8 mouse cellular contexts compared by ENCODE assay signal in genomic region chr2:32606161-32607142, GRCm38 (mm10). TPM values are rescaled to one million over a fixed set of nuclear protein-coding genes. Genes with fewer than 3 reads are reported as not detected.
DNase-seq lines count a peak whose midpoint lies in the region; ATAC-seq lines count a peak whose summit lies in the region.

No protein-coding gene starts in this region.

- H3K27ac ChIP-seq in forebrain, embryonic 12.5 days = no peak overlapping the region
- peak overlapping the region; percentile 63 for H3K27ac ChIP-seq in lung, embryonic 16.5 days (ENCODE audit: low read length)

- H3K4me2 ChIP-seq in forebrain, embryonic 12.5 days = peak overlapping the region; percentile 84
- H3K4me2 ChIP-seq in lung, embryonic 16.5 days (ENCODE audit: low read depth, low read length) = peak overlapping the region; percentile 94

- ATAC-seq in forebrain, embryonic 12.5 days (ENCODE audit: low FRiP score) = peak; percentile 87
- ATAC-seq in lung, embryonic 16.5 days (ENCODE audit: low read depth) = peak; percentile 80

- intact Hi-C loops in heart, postnatal 14 days (cut with DNase I) = no loop called here

- 13% methylated on average over 44 of the region's 55 CpGs for WGBS in forebrain, embryonic 12.5 days
- whole genome bisulfite sequencing in lung, embryonic 16.5 days = 12% methylated on average over 47 of the region's 55 CpGs

- peak; percentile 76 for DNase-seq in MEL-GATA-1-ER (ENCODE audit: extremely low read depth, low read depth)
- peak; percentile 82 for DNase-seq in c-Kit-positive CD71-positive TER-119-positive erythroid progenitor cells, embryonic 14.5 days (ENCODE audit: low spot score)
- peak; percentile 90 to 95 for DNase-seq in heart, postnatal 14 days
- DNase-seq in layer of hippocampus, adult 18-20 months (ENCODE audit: low spot score in 2 of 2) = peak; percentile 76 to 86
- DNase-seq in ovary, postnatal 36 days (ENCODE audit: low spot score) = peak; percentile 86
- DNase-seq in thymus, postnatal 25 days = peak; percentile 77

- H3K4me3 ChIP-seq in forebrain, embryonic 12.5 days (replicated peaks) = peak overlapping the region; percentile 74
- H3K4me3 ChIP-seq in lung, embryonic 16.5 days (ENCODE audit: low read length) = peak overlapping the region; percentile 68

- H3K4me1 ChIP-seq in forebrain, embryonic 12.5 days = peaks cover 35% of the 10 kb centered on the region
- peaks cover 42% of the 10 kb centered on the region for H3K4me1 ChIP-seq in lung, embryonic 16.5 days (replicated peaks; ENCODE audit: control insufficient read depth, insufficient read depth, low read length)

- H3K9ac ChIP-seq in forebrain, embryonic 12.5 days = peak overlapping the region; percentile 72
- peak overlapping the region; percentile 86 for H3K9ac ChIP-seq in lung, embryonic 16.5 days (ENCODE audit: low read length)

- peaks cover 13% of the 10 kb centered on the region for H3K27me3 ChIP-seq in forebrain, embryonic 12.5 days
- no peaks in the 10 kb centered on the region for H3K27me3 ChIP-seq in lung, embryonic 16.5 days (ENCODE audit: control insufficient read depth, insufficient read depth, low read depth, low read length)

- no peaks in the 10 kb centered on the region for H3K9me3 ChIP-seq in forebrain, embryonic 12.5 days
- H3K9me3 ChIP-seq in lung, embryonic 16.5 days (ENCODE audit: control insufficient read depth, low read length) = no peaks in the 10 kb centered on the region

- no peaks in the 10 kb centered on the region for H3K36me3 ChIP-seq in forebrain, embryonic 12.5 days (replicated peaks)
- no peaks in the 10 kb centered on the region for H3K36me3 ChIP-seq in lung, embryonic 16.5 days (ENCODE audit: control insufficient read depth, insufficient read depth, low read length)

RNA-seq across cellular contexts. Expression of gene St6galnac6, which starts 6.9 kb away (rescaled TPM):
- 11.6 and 11.7 TPM in 2 replicates for polyA plus RNA-seq in forebrain, embryonic 12.5 days (2016; fragmentation: Nextera tagmentation; extraction: Ambion mirVana)
- 100 to 1,000 TPM in 1 of 2 experiments, 10 to 100 TPM in 1; 97.9 to 104 TPM for total RNA-seq in heart, postnatal 14 days (2021)
- 100 to 1,000 TPM; 134 to 142 TPM for total RNA-seq in layer of hippocampus, adult 18-20 months (2021)
- polyA plus RNA-seq in lung, embryonic 16.5 days (2015; fragmentation: Nextera tagmentation; extraction: Ambion mirVana) = 25.4 and 26.3 TPM in 2 replicates

RNA-seq across cellular contexts. Expression of gene Ak1, which starts 15.1 kb away (rescaled TPM):
- polyA plus RNA-seq in forebrain, embryonic 12.5 days (2016; fragmentation: Nextera tagmentation; extraction: Ambion mirVana) = 27.0 and 32.1 TPM in 2 replicates
- 100 to 1,000 TPM; 595 to 617 TPM for total RNA-seq in heart, postnatal 14 days (2021)
- 100 to 1,000 TPM; 128 to 131 TPM for total RNA-seq in layer of hippocampus, adult 18-20 months (2021)
- polyA plus RNA-seq in lung, embryonic 16.5 days (2015; fragmentation: Nextera tagmentation; extraction: Ambion mirVana) = 67.2 and 76.7 TPM in 2 replicates

RNA-seq across cellular contexts. Expression of gene St6galnac4, which starts 19.6 kb away (rescaled TPM):
- 15.1 and 17.0 TPM in 2 replicates for polyA plus RNA-seq in forebrain, embryonic 12.5 days (2016; fragmentation: Nextera tagmentation; extraction: Ambion mirVana)
- 10 to 100 TPM; 22.8 to 23.6 TPM for total RNA-seq in heart, postnatal 14 days (2021)
- total RNA-seq in layer of hippocampus, adult 18-20 months (2021) = 10 to 100 TPM; 40.4 to 44.8 TPM
- 26.0 and 28.1 TPM in 2 replicates for polyA plus RNA-seq in lung, embryonic 16.5 days (2015; fragmentation: Nextera tagmentation; extraction: Ambion mirVana)

RNA-seq across cellular contexts. Expression of gene 9430097D07Rik, which starts 31.0 kb away (rescaled TPM):
- 0.19 TPM in 1 of 2 replicates, not detected in the other for polyA plus RNA-seq in forebrain, embryonic 12.5 days (2016; fragmentation: Nextera tagmentation; extraction: Ambion mirVana)
- not detected for total RNA-seq in heart, postnatal 14 days (2021)
- total RNA-seq in layer of hippocampus, adult 18-20 months (2021) = under 1 TPM; 0.20 to 0.43 TPM
- not detected in 2 replicates for polyA plus RNA-seq in lung, embryonic 16.5 days (2015; fragmentation: Nextera tagmentation; extraction: Ambion mirVana)

RNA-seq across cellular contexts. Expression of gene Pip5kl1, which starts 31.9 kb away (rescaled TPM):
- 2.6 and 3.1 TPM in 2 replicates for polyA plus RNA-seq in forebrain, embryonic 12.5 days (2016; fragmentation: Nextera tagmentation; extraction: Ambion mirVana)
- total RNA-seq in heart, postnatal 14 days (2021) = not detected
- 1 to 10 TPM; 3.3 to 3.5 TPM for total RNA-seq in layer of hippocampus, adult 18-20 months (2021)
- polyA plus RNA-seq in lung, embryonic 16.5 days (2015; fragmentation: Nextera tagmentation; extraction: Ambion mirVana) = 0.15 and 0.34 TPM in 2 replicates

Comparison
In these comparisons a context has a peak if more than half of its experiments do, and no peak if none do; other contexts are left out.
1. RNA of gene Ak1, which starts 15.1 kb away (total RNA-seq): 595 to 617 TPM in heart, postnatal 14 days; 128 to 131 TPM in layer of hippocampus, adult 18-20 months; every median in the first group is over 4 times any median in the second.
2. Peak in every context shown above with its lines, with median percentiles within 50 percentile points of each other: DNase-seq.